Mouse (Mus musculus) limb, embryonic 14.5 days (tissue): ENCODE measurements at regions not wholly inside any gene's neighbourhood (a gene's known extent, or its start where the extent isn't known, plus 50 kb on each side); places are given as distances from the start of the nearest gene placed in this dataset.

Experiments
- ATAC-seq: fragments of 200-750 bp; cut with Nextera tagmentation; 2 replicates; pipeline ENCODE4 v1.8.0; 2017; ENCODE audit warnings: low read depth, moderate number of reproducible peaks, moderate TSS enrichment; ENCODE audit not compliant: low FRiP score
- DNase-seq: peaks from one replicate; pipeline ENCODE4 v3.0.0-alpha.2; 2015; ENCODE audit warnings: low spot score
- H3K27ac ChIP-seq: fragments of 300-500 bp; sonication (generic); replicated peaks from 2 replicates; pipeline ENCODE4 v1.5.1; 2014; ENCODE audit warnings: low read depth, mild to moderate bottlenecking, low read length, moderate library complexity, mixed read lengths
- H3K27me3 ChIP-seq: fragments of 300-500 bp; sonication (generic); 2 replicates; pipeline ENCODE4 v1.6.1; 2014; ENCODE audit warnings: low read length, mixed read lengths; ENCODE audit not compliant: control insufficient read depth, insufficient read depth
- H3K36me3 ChIP-seq: fragments of 300-500 bp; sonication (generic); 2 replicates; pipeline ENCODE4 v1.6.1; 2014; ENCODE audit warnings: mild to moderate bottlenecking, low read length, moderate library complexity, mixed read lengths; ENCODE audit not compliant: control insufficient read depth, insufficient read depth
- H3K4me1 ChIP-seq: fragments of 300-500 bp; sonication (generic); 2 replicates; pipeline ENCODE4 v1.6.1; 2014; ENCODE audit warnings: antibody characterized with exemption, low read length, mixed read lengths; ENCODE audit not compliant: control insufficient read depth, insufficient read depth
- H3K4me2 ChIP-seq: fragments of 300-500 bp; sonication (generic); replicated peaks from 2 replicates; pipeline ENCODE4 v1.6.1; 2014; ENCODE audit warnings: low read depth, mild to moderate bottlenecking, low read length, moderate library complexity; ENCODE audit not compliant: severe bottlenecking
- H3K4me3 ChIP-seq: fragments of 300-500 bp; sonication (generic); replicated peaks from 2 replicates; pipeline ENCODE4 v1.5.1; 2014; ENCODE audit warnings: low read length
- H3K9ac ChIP-seq: fragments of 300-500 bp; sonication (generic); 2 replicates; pipeline ENCODE4 v1.6.1; 2014; ENCODE audit warnings: mild to moderate bottlenecking, low read depth, low read length, moderate library complexity; ENCODE audit not compliant: severe bottlenecking
- H3K9me3 ChIP-seq: fragments of 300-500 bp; sonication (generic); 2 replicates; pipeline ENCODE4 v1.6.1; 2016; ENCODE audit warnings: low read length; ENCODE audit not compliant: control insufficient read depth
- POLR2A ChIP-seq: fragments of 200-500 bp; IDR thresholded peaks from 2 replicates; pipeline ENCODE4 v1.8.0; 2012; ENCODE audit warnings: inconsistent platforms, mild to moderate bottlenecking, moderate library complexity, borderline replicate concordance; ENCODE audit not compliant: insufficient read depth, insufficient read length; ENCODE audit errors: extremely low read depth
- WGBS: fragments of 180-500 bp; shearing (Covaris S2); extraction: QIAGEN DNeasy Blood & Tissue Kit; methylation state at CpG from one replicate; pipeline ENCODE4 v1.1.7; 2014; 5-methylcytosine and 5-hydroxymethylcytosine counted together

DNA sequence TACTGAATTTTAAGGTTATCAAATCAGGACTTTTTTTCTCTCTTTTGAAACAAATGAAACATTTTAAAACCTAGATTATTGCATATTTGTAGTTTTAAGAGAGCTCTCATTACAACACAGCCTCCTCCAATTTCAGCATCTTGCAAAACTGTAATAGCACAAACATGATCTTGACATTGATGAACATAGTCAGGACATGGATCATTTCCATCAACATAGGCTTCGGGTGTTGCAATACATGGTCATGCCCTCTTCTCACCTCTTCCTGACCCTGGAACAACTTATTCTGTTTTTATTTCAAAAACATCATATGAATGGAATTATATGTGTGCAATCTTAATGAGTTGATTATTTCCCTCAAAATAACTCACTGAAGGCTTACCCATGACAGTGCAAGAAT, 284.9 kb upstream of the Dach1 start:
- no peak overlapping the region for H3K4me2 ChIP-seq
- DNase-seq, result no peak
- no peaks in the 10 kb centered on the region for H3K27me3 ChIP-seq
- no peak overlapping the region for H3K4me3 ChIP-seq
- no peaks in the 10 kb centered on the region for H3K9me3 ChIP-seq
- no peak for TF ChIP-seq POLR2A
- H3K4me1 ChIP-seq, result no peaks in the 10 kb centered on the region
- ATAC-seq, result no peak
- 82% methylated on average over 1 of the region's 1 CpGs for WGBS
- no peaks in the 10 kb centered on the region for H3K36me3 ChIP-seq
- H3K9ac ChIP-seq, result no peak overlapping the region
- H3K27ac ChIP-seq, result no peak overlapping the region

DNA sequence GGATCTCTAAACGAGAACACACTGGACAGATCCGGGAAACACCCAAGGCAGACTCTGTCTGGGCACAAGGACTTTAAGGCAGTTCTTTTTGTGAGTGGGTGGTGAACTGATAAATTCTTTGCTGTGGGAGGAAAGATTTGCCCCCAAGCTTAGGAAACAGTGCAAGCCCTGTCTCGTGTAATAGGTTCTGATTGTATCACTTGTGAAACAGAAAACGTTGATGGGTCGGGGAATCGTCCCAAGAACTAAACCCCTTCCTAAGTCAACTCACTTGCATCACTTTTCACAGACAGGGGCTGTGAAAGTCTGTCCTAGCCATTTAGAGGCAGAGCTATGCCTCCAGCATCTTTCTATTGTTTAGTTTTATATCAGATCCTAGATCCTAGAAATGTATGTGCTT, 282.6 kb upstream of the Dach1 start:
- Histone ChIP-seq H3K4me2 (no peak overlapping the region), H3K4me3 (no peak overlapping the region), H3K9me3 (no peaks in the 10 kb centered on the region), H3K36me3 (no peaks in the 10 kb centered on the region), H3K4me1 (peaks cover 3% of the 10 kb centered on the region; the same call in 1 of the 2 replicates), H3K27ac (no peak overlapping the region), H3K9ac (no peak overlapping the region), H3K27me3 (no peaks in the 10 kb centered on the region)
- no peak for ATAC-seq
- WGBS, result 72% methylated on average over 6 of the region's 6 CpGs
- TF ChIP-seq POLR2A, result no peak
- no peak for DNase-seq

DNA sequence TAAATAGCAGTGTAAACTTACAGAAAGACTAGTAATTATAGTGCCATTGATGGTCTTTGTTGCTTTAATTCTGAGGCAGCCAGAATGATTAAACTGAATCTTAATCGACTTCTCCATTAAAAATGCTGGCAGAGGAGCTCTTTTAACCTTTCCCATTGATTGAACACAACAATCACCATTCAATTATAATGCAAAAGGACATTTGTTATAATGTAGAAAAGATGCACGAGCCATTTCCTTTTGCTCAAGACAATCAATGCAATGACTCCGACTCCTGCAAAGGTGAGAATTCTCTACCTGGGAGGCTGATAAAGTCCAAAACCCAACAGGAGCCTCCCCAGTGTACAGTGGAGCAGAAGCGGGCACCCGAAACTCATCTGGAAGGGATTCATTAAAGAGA, 280.0 kb upstream of the Dach1 start:
- Histone ChIP-seq H3K36me3 (no peaks in the 10 kb centered on the region), H3K27me3 (no peaks in the 10 kb centered on the region), H3K27ac (no peak overlapping the region), H3K4me3 (no peak overlapping the region), H3K9ac (no peak overlapping the region), H3K4me1 (peaks cover 3% of the 10 kb centered on the region; the same call in 1 of the 2 replicates), H3K9me3 (no peaks in the 10 kb centered on the region), H3K4me2 (no peak overlapping the region)
- ATAC-seq (no peak), DNase-seq (no peak)
- 56% methylated on average over 5 of the region's 5 CpGs for WGBS
- no peak for TF ChIP-seq POLR2A

DNA sequence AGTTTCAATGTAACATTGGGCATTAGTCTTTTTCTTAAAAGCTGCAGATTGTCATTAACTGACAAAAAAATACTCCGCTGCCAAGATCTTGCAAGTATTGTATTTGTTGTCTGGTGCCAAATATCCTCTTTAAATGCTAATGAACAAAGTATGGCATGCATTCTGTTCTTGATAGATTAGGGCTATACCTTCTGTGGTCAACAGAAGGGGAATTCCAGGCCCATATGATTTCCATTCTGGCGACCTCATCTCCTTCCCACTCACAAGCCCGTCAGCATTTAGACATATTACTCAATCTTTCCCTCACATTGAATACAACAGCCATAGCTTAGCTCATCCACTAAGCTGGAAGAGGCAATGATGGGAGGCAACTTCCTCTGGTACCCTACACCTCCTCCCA, 272.8 kb upstream of the Dach1 start:
- no peaks in the 10 kb centered on the region for H3K27me3 ChIP-seq
- no peak overlapping the region for H3K9ac ChIP-seq
- H3K9me3 ChIP-seq, result no peaks in the 10 kb centered on the region
- no peak overlapping the region for H3K27ac ChIP-seq
- DNase-seq, result no peak
- H3K4me1 ChIP-seq, result peaks cover 1% of the 10 kb centered on the region; the same call in 1 of the 2 replicates
- 77% methylated on average over 3 of the region's 3 CpGs for WGBS
- no peak for ATAC-seq
- no peaks in the 10 kb centered on the region for H3K36me3 ChIP-seq
- TF ChIP-seq POLR2A, result no peak
- H3K4me3 ChIP-seq, result no peak overlapping the region
- H3K4me2 ChIP-seq, result no peak overlapping the region

DNA sequence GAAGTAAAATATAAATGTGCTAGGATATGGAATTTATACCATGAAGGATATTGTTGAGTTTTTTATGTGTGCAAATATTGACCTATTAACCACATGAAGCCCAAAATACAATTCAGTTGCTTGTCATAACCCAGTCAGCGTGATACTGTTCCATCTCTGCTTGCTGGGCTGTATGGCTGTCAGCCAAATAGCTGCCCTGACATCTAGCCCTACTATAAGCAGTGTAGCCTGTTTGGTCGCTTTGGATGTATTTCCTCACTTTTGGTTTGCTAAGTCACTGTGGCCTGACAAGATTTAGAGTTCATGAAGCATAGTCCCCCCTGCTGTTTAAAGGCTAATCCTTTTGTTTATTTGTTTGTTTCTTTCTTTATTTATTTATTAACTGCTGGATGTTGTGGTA, 272.4 kb upstream of the Dach1 start:
- H3K27ac ChIP-seq, result no peak overlapping the region
- H3K36me3 ChIP-seq, result no peaks in the 10 kb centered on the region
- no peaks in the 10 kb centered on the region for H3K9me3 ChIP-seq
- no peak overlapping the region for H3K9ac ChIP-seq
- DNase-seq, result peak; percentile 12
- no peak overlapping the region for H3K4me2 ChIP-seq
- ATAC-seq, result no peak
- no peaks in the 10 kb centered on the region for H3K27me3 ChIP-seq
- H3K4me1 ChIP-seq, result no peaks in the 10 kb centered on the region
- WGBS, result 48% methylated on average over 2 of the region's 2 CpGs
- no peak overlapping the region for H3K4me3 ChIP-seq
- no peak for TF ChIP-seq POLR2A

DNA sequence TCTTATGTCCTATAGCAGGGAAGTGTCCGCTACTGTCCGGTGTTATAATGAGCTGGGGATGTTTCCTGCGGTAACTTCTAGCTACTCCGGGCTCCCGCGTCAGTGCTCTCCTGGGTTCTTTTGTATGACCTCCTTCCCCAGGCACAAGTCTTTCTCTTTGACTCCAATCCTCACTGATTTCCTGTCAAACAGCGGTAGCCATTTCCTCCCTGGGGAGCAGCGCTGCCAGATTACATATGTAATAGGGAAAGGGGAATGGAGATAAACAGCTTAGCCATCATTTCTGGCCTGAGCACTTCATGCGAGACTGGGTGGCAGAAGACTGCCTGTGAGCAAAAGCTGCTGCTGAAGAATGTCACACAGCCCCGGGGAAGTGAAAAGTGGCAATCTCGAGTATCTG, 262.4 kb upstream of the Dach1 start:
- H3K4me3 ChIP-seq, result no peak overlapping the region
- ATAC-seq, result no peak
- no peak overlapping the region for H3K27ac ChIP-seq
- no peaks in the 10 kb centered on the region for H3K9me3 ChIP-seq
- no peak for TF ChIP-seq POLR2A
- H3K4me2 ChIP-seq, result no peak overlapping the region
- WGBS, result 55% methylated on average over 11 of the region's 11 CpGs
- no peaks in the 10 kb centered on the region for H3K27me3 ChIP-seq
- no peak for DNase-seq
- no peaks in the 10 kb centered on the region for H3K36me3 ChIP-seq
- H3K9ac ChIP-seq, result no peak overlapping the region
- no peaks in the 10 kb centered on the region for H3K4me1 ChIP-seq
